Mouse (Mus musculus): ENCODE results near the gene Pnmal2. TPM values are rescaled to one million over a fixed set of nuclear protein-coding genes. Genes with fewer than 3 reads are reported as not detected.

The Pnmal2 gene
- polyA plus RNA-seq (2012; rRNA removed): 6.3 and 6.9 TPM in 2 replicates

DNA sequence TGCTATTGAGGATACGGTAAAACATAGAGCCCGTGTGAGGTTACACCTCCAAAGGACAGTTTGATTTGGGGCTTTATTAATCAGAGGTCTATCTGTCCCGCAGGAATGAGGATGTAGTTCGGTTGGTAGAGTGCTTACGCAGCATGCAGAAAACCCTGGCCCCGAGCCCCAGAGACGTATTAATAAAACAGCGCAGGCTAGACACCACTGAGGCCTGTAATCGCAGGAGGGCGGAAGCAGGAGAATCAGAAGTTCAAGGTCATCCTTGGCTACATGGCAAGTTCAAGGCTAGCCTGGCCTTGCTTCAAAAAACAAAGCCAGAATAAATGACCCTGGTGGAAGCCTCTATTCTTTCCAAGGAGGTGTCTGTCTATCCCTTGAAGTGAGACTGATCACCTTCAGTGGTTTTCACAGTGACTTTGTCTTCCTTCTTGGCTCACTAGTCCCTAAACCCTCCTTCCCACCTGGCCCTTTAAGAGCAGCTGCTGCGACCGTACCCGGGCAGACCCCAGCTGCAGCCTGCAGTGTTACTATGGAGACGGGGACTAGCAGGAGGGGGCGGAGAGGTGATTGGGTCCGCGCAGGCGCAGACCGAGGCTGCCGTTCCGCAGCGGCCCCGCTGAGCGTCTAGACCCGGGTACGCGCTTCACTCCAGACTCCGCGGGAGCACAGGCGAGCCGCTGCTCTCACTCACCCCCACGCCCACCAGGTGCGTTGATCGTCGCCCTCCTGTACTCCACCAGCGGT lies at the start of gene Pnmal2:
Pnmal2 (plus strand) TSS at position 622 of the 747 bp plus-strand sequence.

DNA sequence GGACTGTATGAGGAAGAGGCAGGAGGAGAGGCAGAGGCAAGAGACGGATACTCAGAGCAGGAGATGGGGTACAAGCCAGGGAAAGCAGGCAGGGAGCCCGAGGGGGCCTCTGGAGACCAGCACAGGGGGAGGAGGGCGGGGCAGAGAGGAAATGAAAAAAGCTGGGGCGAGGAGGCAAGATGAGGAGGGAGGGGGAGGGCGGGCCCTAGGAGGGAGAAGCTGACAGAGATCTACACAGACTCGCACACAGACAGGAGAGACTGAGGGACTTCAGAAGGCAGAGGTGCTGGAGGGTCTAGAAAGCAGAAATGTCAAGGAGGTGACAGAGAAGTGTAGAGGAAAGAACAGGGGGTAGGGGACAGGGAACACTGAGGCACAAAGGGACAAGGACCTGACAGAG lies 38.2 kb upstream of the Pnmal2 start, which contains the start of gene Ptgir:
Ptgir (plus strand) TSS at position 210 of the 400 bp plus-strand sequence.

DNA sequence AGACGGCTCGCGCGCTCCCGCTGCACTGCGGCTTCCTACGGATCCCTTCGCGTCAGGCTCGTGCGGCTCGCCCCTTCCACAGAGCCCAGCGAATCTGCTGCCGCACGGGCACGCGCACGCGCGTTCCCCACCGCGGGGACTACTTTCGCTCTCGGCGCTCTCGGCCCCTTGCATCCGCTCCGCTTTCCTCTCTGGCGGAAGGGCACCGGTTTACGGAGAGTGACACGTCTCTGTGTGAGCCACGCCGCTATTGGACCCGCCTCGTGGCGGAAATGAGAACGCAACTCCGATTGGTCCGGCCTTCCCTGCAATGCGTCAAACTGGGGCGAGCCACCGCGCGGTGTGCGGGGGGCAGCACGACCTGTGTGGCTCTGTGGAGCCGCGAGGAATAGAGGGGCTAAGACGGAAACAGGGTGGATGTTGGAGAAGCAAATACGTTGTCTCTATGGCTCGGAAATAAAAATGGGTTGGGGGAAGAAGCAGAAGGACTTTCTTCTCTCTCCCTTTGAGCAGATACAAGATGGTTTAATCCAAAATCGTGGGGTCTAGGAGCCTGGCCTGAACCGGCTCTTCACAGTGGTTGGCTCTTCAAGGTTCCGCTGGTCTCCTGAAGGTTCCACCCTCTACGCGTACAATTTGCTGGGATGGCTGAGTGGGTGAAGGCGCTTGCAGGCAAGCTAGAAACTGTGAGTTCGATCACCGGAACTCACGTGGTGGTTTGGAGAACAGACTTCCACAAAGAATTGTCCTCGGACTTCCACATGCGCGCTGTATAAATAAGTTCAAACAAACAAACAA lies 20.2 kb upstream of the Pnmal2 start, which contains the start of gene Calm3:
Calm3 (minus strand) TSS at position 78 of the 798 bp plus-strand sequence.

DNA sequence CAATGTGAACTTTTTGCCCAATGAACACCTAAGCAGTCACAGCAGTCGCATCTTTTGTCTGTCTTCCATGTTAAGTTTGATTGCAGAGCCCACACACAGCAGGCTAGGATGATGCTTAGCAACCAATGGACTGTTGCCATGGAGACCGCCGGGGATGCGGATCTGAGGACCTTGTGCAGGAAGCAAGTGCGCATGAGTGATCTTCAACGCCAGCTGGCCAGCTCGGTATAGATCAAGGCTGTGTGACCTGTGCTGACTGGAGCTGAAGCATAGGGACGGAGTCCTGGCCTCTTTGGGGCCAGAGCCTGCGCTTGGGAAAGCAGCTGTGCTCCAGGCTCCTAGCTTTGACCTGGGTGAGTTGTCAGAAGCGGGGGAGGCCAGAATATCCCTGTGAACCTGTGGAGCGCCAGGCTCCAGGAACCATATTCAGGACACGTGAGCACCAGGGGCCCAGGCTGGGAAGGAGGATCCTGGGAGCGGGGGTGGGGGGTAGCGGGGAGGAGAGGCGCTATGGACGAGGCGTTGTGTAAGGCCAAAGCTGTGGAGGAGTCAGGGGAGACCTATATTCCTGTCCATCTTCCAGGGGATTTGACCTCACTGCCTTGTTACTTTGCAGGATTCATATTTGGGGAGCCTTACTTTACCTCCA lies 15.2 kb downstream of the Pnmal2 start, which contains the start of gene Pnmal1:
Pnmal1 (plus strand) TSS at position 141 of the 649 bp plus-strand sequence.

DNA sequence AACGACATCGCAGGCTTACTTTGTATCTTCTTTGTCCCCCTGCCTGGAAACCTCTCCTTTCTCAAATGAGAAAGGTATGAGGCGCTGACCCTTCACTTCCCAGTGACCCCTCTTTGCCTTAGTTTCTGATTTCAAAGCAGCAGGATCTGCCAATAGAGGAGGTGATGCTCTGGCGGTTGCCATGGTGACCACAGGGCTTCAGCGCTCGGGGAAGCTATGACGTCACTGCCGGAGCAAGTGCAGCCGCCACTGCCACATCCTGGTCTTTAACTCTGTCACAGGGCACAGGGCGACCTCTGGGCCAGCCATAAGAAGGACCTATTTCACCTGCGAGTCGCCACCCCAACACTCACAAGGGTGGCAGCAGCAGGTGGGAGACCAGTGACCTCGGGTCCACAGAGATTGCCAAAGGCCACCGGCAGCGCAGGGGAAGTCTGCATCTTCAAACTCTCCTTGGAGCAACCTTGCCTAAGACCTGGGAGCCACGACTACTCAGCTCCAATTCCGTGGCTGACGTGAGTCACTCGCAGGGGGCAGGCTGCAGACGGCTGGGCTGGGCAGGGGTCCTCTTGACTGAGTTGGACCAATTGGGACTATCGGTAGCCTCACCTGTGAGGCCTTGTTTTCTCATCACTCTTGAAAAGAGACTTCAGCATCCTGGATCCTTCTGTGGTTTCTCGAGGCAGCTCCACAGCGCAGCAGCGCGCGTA lies 38.5 kb downstream of the Pnmal2 start, which contains the start of gene Gm42372:
Gm42372 (plus strand) TSS at position 228 of the 710 bp plus-strand sequence.

DNA sequence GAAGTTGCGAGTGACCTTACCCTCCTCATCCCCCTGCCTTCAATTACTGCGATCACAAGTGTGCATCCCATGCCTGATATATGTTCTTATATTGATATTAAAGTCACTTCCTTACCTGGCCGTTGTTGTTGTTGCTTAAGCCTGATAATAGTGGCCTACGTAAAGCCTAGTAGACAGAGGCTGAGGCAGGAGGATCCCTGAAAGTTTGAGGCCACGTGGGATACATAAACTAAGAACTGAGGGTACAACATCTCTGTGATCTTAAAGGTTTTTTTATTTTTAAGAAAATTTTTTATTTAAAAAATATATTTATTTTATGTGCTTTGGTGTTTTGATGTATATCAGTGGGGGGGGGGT lies 47.9 kb downstream of the Pnmal2 start, which contains the start of gene Ccdc8:
Ccdc8 (plus strand) TSS at position 258 of the 357 bp plus-strand sequence.

Other genes with a start within 250 kb of the Pnmal2 start
- not detected in 2 replicates for gene Ceacam9, start 222.8 kb upstream of the Pnmal2 start, polyA plus RNA-seq (2012; rRNA removed)
- 428 and 496 TPM in 2 replicates for gene Ap2s1, start 206.3 kb upstream of the Pnmal2 start, polyA plus RNA-seq (2012; rRNA removed)
- 139 and 161 TPM in 2 replicates for gene Slc1a5, start 163.3 kb upstream of the Pnmal2 start, polyA plus RNA-seq (2012; rRNA removed)
- gene Strn4, start 128.8 kb upstream of the Pnmal2 start, polyA plus RNA-seq (2012; rRNA removed): 252 and 277 TPM in 2 replicates
- 57.3 and 74.0 TPM in 2 replicates for gene Fkrp, start 128.0 kb upstream of the Pnmal2 start, polyA plus RNA-seq (2012; rRNA removed)
- 46.5 and 46.8 TPM in 2 replicates for gene Prkd2, start 101.8 kb upstream of the Pnmal2 start, polyA plus RNA-seq (2012; rRNA removed)
- gene Dact3, start 69.4 kb upstream of the Pnmal2 start, polyA plus RNA-seq (2012; rRNA removed): 95.2 and 147 TPM in 2 replicates
- gene Gng8, start 52.9 kb upstream of the Pnmal2 start, polyA plus RNA-seq (2012; rRNA removed): 19.1 and 23.5 TPM in 2 replicates
- gene Ptgir, start 38.2 kb upstream of the Pnmal2 start, polyA plus RNA-seq (2012; rRNA removed): 6.1 and 7.4 TPM in 2 replicates
- gene Calm3, start 20.6 kb upstream of the Pnmal2 start, polyA plus RNA-seq (2012; rRNA removed): 366 and 378 TPM in 2 replicates
- 0.35 and 0.60 TPM in 2 replicates for gene Pnmal1, start 15.0 kb downstream of the Pnmal2 start, polyA plus RNA-seq (2012; rRNA removed)
- gene Gm42372, start 38.4 kb downstream of the Pnmal2 start, polyA plus RNA-seq (2012; rRNA removed): not detected in 2 replicates
- gene Ccdc8, start 48.0 kb downstream of the Pnmal2 start, polyA plus RNA-seq (2012; rRNA removed): 32.5 and 34.4 TPM in 2 replicates
- 213 and 231 TPM in 2 replicates for gene Ppp5c, start 83.2 kb downstream of the Pnmal2 start, polyA plus RNA-seq (2012; rRNA removed)
- gene Hif3a, start 117.7 kb downstream of the Pnmal2 start, polyA plus RNA-seq (2012; rRNA removed): 1.9 and 3.2 TPM in 2 replicates
- 0.10 and 0.13 TPM in 2 replicates for gene Psg16, start 129.4 kb downstream of the Pnmal2 start, polyA plus RNA-seq (2012; rRNA removed)
- not detected in 2 replicates for gene Ceacam3, start 205.6 kb downstream of the Pnmal2 start, polyA plus RNA-seq (2012; rRNA removed)

Measured in ovary, adult 2 months (tissue).